9 mouse cellular contexts compared by ENCODE assay signal in the genomic region with DNA sequence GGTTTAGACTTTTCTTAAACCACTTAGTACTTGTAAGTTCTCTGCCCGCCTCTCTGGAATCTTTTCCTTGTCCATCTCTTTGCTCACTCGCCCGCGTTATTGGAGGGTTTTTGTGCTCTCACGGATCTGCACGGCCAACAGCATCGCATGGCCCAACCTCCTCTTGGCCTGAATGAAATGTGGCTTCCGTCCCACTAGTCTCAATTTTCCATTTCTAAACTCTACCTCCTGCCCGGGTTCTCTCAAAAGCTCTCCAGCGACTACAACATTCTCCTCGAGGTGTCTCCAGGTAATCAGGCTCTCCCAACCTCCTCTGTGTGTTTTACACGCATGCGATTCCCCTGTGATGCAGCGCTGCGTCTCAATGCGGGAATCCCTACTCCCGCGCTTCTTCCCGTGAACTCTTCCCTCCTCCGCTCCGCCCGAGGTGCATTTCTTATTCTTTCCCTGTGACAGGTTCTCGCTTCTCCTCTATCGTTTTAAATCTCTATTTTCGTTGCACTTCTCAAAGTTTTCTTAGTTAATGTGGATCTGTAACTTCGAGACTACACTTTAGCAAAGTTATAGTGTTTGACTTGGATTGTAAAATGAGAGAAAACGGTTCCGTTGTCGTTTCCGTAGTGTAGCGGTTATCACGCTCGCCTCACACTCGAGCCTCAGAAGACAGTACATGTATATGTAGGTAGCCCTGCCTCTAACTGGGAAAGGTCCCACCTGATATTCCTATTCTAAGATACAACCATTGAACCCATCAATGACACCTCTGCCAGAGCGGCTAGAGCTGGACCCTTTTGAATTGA. TPM values are rescaled to one million over a fixed set of nuclear protein-coding genes. Genes with fewer than 3 reads are reported as not detected.
A peak's percentile ranks its signal among the peaks of the same experiment; 100 is the strongest.
DNase-seq lines count a peak whose midpoint lies in the region; ATAC-seq lines count a peak whose summit lies in the region.
"Had no signal": no experiment of that assay in that cellular context is flagged by ENCODE, and none has a peak within 500 bp of the region (broad histone marks: within the 10 kb centered on the region; RNA-seq: fewer than 3 reads in every experiment).

No protein-coding gene starts in this region.

- H3K27ac ChIP-seq in neural tube, embryonic 12.5 days, result no peak overlapping the region

- peaks cover 5% of the 10 kb centered on the region for H3K4me1 ChIP-seq in neural tube, embryonic 12.5 days

- peak; percentile 51 for ATAC-seq in neural tube, embryonic 12.5 days (ENCODE audit: low FRiP score, low read depth)

- WGBS in neural tube, embryonic 12.5 days, result under 1% methylated on average over 35 of the region's 35 CpGs

- peak overlapping the region; percentile 39 for H3K4me3 ChIP-seq in neural tube, embryonic 12.5 days

- H3K4me2 ChIP-seq in neural tube, embryonic 12.5 days (replicated peaks), result peak overlapping the region; percentile 71

- H3K9me3 ChIP-seq in neural tube, embryonic 12.5 days, result no peaks in the 10 kb centered on the region

- peak; percentile 14 to 26 for DNase-seq in cerebellum, postnatal 25 days
- DNase-seq in cerebellum, postnatal 36 days, result no peak
- peak; percentile 21 for DNase-seq in right cerebral cortex, postnatal 14 days
- no peak for DNase-seq in right cerebral cortex, postnatal 36 days (ENCODE audit: low spot score in 2 of 2)
- DNase-seq in induced T-regulatory cell, adult 2 months (ENCODE audit: low read depth), result peak; percentile 53
- no peak for DNase-seq in spleen, postnatal 10 days (ENCODE audit: low spot score in 2 of 2)
- no peak for DNase-seq in layer of hippocampus, adult 8-10 months (ENCODE audit: low spot score in 2 of 2)

- H3K27me3 ChIP-seq in neural tube, embryonic 12.5 days (replicated peaks), result peaks cover 8% of the 10 kb centered on the region; the same call in 1 of the 2 replicates

- H3K36me3 ChIP-seq in neural tube, embryonic 12.5 days, result no peaks in the 10 kb centered on the region

- H3K9ac ChIP-seq in neural tube, embryonic 12.5 days, result 0 out of 2 replicates have a peak overlapping the region, but pooled peaks have one; percentile 26

RNA-seq across cellular contexts. Expression of a gene that starts 39.2 kb away (rescaled TPM):
- polyA plus RNA-seq in neural tube, embryonic 12.5 days (2016; fragmentation: Nextera tagmentation; extraction: Ambion mirVana), result 0.04 TPM in 1 of 2 replicates, not detected in the other
- total RNA-seq in layer of hippocampus, adult 8-10 months (2022), result not detected
- total RNA-seq: layer of hippocampus, postnatal 10 days had no signal

RNA-seq across cellular contexts. Expression of a gene that starts 50.4 kb away (rescaled TPM):
- not detected in 2 replicates for polyA plus RNA-seq in neural tube, embryonic 12.5 days (2016; fragmentation: Nextera tagmentation; extraction: Ambion mirVana)
- not detected for total RNA-seq in layer of hippocampus, adult 8-10 months (2022)
- total RNA-seq: layer of hippocampus, postnatal 10 days had no signal

Comparison
In these comparisons a context has a peak if more than half of its experiments do, and no peak if none do; other contexts are left out.
1. DNase-seq: peak in cerebellum, postnatal 25 days (2 of 2), right cerebral cortex, postnatal 14 days (single experiment) and induced T-regulatory cell, adult 2 months (single experiment); none in cerebellum, postnatal 36 days (0 of 2), right cerebral cortex, postnatal 36 days (0 of 2), spleen, postnatal 10 days (0 of 2) and layer of hippocampus, adult 8-10 months (0 of 2).